Mouse (Mus musculus) ES-E14 (cell line): ENCODE data around the gene Fyco1. TPM values are rescaled to one million over a fixed set of nuclear protein-coding genes. Genes with fewer than 3 reads are reported as not detected.
"Not testable (repeated sequence)": the region's sequence is repeated elsewhere in the genome, so short reads cannot be mapped to it uniquely, and the experiment has no call there.

Source experiments
- DNase-seq: peaks from one replicate; pipeline ENCODE4 v3.0.0-alpha.2; 2013; ENCODE audit warnings: low read depth, low spot score
- H3K27ac ChIP-seq: 2 replicates; pipeline ENCODE4 v1.5.1; 2012; ENCODE audit warnings: low read depth, mild to moderate bottlenecking, low read length, moderate library complexity, mixed read lengths; ENCODE audit not compliant: poor library complexity, insufficient read depth, severe bottlenecking
- H3K36me3 ChIP-seq: 2 replicates; pipeline ENCODE4 v1.6.1; 2012; ENCODE audit warnings: mild to moderate bottlenecking, low read length, moderate library complexity, mixed read lengths; ENCODE audit not compliant: control insufficient read depth, poor library complexity, insufficient read depth, severe bottlenecking
- H3K4me1 ChIP-seq, 2 experiments: fragments of 150-350 bp in 1 of 2; sonication (generic) in 1 of 2; 2 replicates each; pipeline ENCODE4 v1.6.1; 2012; ENCODE audit warnings: low read length in 2 of 2, mild to moderate bottlenecking in 1 of 2, mixed read lengths in 1 of 2; ENCODE audit not compliant: control insufficient read depth in 2 of 2, insufficient read depth in 2 of 2, poor library complexity in 1 of 2
- H3K4me3 ChIP-seq, 2 experiments: fragments of 150-350 bp in 1 of 2; sonication (generic) in 1 of 2; 2 replicates each; pipeline ENCODE4 v1.5.1; 2012; ENCODE audit warnings: low read length in 2 of 2, low read depth in 1 of 2, mild to moderate bottlenecking in 1 of 2, mixed read lengths in 1 of 2; ENCODE audit not compliant: insufficient read depth in 1 of 2, poor library complexity in 1 of 2, severe bottlenecking in 1 of 2
- H3K9ac ChIP-seq: 2 replicates; pipeline ENCODE4 v1.6.1; 2012; ENCODE audit warnings: low read depth, mild to moderate bottlenecking, low read length, mixed read lengths; ENCODE audit not compliant: poor library complexity, insufficient read depth, severe bottlenecking
- H3K9me3 ChIP-seq: fragments of 150-350 bp; sonication (generic); 2 replicates; pipeline ENCODE4 v1.6.1; 2012; ENCODE audit warnings: low read depth, mild to moderate bottlenecking, low read length; ENCODE audit not compliant: control insufficient read depth, insufficient read depth
- CHD2 ChIP-seq: IDR thresholded peaks from 2 replicates; pipeline ENCODE4 v1.6.1; 2014; ENCODE audit warnings: mild to moderate bottlenecking, low read depth, low read length, inconsistent platforms
- HCFC1 ChIP-seq: IDR thresholded peaks from 2 replicates; pipeline ENCODE4 v1.6.1; 2012; ENCODE audit warnings: low read length, inconsistent platforms, borderline replicate concordance; ENCODE audit not compliant: insufficient read depth
- MAFK ChIP-seq: IDR thresholded peaks from 2 replicates; pipeline ENCODE4 v1.6.1; 2014; ENCODE audit warnings: mild to moderate bottlenecking, low read depth, low read length, inconsistent platforms; ENCODE audit not compliant: insufficient read depth
- ZC3H11A ChIP-seq: IDR thresholded peaks from 2 replicates; pipeline ENCODE4 v1.6.1; 2012; ENCODE audit warnings: low read depth, mild to moderate bottlenecking, inconsistent platforms, low read length, borderline replicate concordance
- ZNF384 ChIP-seq: IDR thresholded peaks from 2 replicates; pipeline ENCODE4 v1.6.1; 2012; ENCODE audit warnings: low read depth, low read length, inconsistent platforms
- in situ Hi-C, 2 experiments: fragments of 600-800 bp; cut with MboI; formaldehyde crosslinking; loops; one replicate each; pipeline ENCODE4 v1.15.1; 2025; ENCODE audit warnings: low sequenced_read_pairs in 2 of 2, inconsistent platforms in 1 of 2; ENCODE audit not compliant: unreplicated experiment in 2 of 2
- total RNA-seq: library from RNA; depleted of rRNA; stranded (reverse); fragments of 300-350 nt; gene quantifications from 2 replicates; pipeline ENCODE4 v1.2.3, GENCODE M21; 2012

Fyco1 gene
- total RNA-seq, 1 experiment: 7.9 TPM

DNA sequence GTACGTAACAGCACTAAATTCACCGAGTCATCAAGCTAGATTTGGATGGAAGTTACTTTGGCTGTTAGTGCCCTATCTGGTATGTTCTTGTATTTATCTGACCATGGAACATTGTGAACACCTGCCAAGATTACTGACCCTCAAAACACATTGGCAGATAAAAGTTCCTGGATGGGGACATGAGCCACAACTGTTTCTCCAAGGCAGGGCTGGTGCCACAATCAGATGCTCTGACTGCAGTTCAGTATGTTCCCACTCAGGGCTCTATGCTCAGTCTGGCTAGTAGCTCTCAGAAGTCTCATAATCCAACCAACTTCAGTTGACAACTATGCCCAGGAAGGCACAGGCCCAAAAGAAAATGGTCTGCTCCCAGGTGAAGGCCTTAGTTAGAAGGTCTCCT is 49.3 kb downstream of the Fyco1 start:
- Histone ChIP-seq H3K27ac (no peak overlapping the region), H3K4me3 (no peak overlapping the region), H3K36me3 (no peaks in the 10 kb centered on the region), H3K4me1 (no peaks in the 10 kb centered on the region), H3K9me3 (no peaks in the 10 kb centered on the region), H3K9ac (no peak overlapping the region)
- DNase-seq: no peak
- TF ChIP-seq CHD2: no peak
- TF ChIP-seq ZNF384: no peak
- no peak for TF ChIP-seq ZC3H11A
- TF ChIP-seq HCFC1: no peak
- TF ChIP-seq MAFK: no peak
- in situ Hi-C loops: no loop called here

DNA sequence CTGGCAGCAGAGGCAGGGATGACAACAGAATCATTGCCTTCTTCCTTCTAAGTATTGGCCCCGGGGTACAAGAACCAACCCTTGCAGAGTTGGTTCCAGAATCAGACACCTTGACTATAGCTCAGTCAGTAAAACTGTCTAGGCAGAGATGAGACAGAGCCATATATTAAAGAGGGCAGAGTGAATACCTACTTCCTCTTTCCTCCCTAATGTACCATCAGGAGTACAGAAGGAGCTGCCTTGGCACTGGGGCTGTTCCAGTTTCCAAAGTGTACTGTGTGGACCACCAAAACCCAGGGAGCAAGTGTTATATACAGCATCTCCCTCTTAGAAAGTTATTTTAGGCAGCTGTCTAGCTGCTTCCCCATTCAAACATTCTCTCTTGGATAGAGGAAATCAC is 50.2 kb downstream of the Fyco1 start:
- in situ Hi-C loops: no loop called here
- DNase-seq: no peak
- TF ChIP-seq MAFK (no peak), ZNF384 (no peak), HCFC1 (no peak), CHD2 (no peak), ZC3H11A (no peak)
- H3K36me3 ChIP-seq: no peaks in the 10 kb centered on the region
- H3K9me3 ChIP-seq: no peaks in the 10 kb centered on the region
- H3K27ac ChIP-seq: no peak overlapping the region
- H3K4me1 ChIP-seq: no peaks in the 10 kb centered on the region
- no peak overlapping the region for H3K4me3 ChIP-seq
- no peak overlapping the region for H3K9ac ChIP-seq

DNA sequence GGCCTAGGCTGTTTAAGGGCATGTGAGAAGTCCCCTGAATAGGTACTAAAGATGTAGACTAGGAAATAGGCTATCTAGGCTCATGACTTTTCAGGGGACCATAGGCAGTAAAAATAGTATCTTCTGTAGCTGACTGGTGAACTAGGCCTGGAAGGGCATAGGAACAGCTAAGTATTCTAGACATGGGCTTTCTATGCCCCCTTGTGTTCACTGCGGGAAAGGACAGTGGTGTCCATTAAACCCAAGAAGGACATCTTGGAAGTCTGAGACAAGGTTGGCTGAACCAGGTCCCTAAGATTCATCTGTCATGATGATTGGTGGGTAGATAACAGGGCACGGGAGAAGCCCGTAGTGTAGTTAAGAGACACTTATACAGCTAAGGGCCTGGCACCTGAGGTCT is 55.5 kb downstream of the Fyco1 start:
- Histone ChIP-seq H3K36me3 (0 out of 2 replicates have a peak, but pooled peaks cover 2% of the 10 kb centered on the region), H3K9me3 (no peaks in the 10 kb centered on the region), H3K4me3 (no peak overlapping the region), H3K4me1 (no peaks in the 10 kb centered on the region), H3K9ac (no peak overlapping the region), H3K27ac (no peak overlapping the region)
- no peak for TF ChIP-seq MAFK
- peak; percentile 49; the same call in 1 of the 2 replicates for TF ChIP-seq ZC3H11A
- DNase-seq: peak; percentile 13
- in situ Hi-C loops: no loop called here

DNA sequence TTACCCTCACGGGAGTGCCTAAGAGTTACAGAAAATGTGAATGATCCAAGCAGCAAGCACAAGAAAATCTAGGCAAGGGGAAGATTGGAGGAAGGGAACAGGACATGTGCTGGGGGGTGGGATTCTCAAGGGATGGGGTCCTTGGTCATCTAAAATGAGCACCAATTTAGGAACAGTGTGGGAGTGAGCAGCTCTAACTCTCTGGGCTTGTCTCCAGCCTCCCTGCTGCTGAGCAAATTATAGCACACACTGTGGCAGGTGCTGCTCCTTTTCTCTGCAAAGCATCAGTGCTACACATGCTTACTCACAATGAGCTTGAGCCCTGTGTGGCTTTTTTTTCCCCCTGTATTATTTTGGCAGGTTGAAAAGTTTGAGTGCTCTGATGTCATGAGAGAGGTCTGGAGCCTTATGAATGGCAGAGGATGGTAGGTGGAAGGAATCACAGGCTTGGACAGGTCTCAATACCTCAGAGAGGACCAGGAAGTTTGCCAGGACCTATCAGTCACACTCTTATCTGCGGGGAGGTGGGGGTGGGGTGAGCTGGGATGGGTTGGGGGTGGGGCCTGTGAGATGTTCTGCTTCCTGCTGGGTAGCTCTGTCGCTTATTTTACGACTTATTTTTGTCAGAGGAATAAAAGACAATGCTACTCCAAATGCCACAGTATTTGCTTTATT is 62.7 kb downstream of the Fyco1 start:
- Histone ChIP-seq H3K9me3 (no peaks in the 10 kb centered on the region), H3K9ac (no peak overlapping the region), H3K4me1 (no peaks in the 10 kb centered on the region), H3K36me3 (no peaks in the 10 kb centered on the region), H3K4me3 (no peak overlapping the region), H3K27ac (no peak overlapping the region)
- no peak for DNase-seq
- in situ Hi-C loops: no loop called here
- TF ChIP-seq MAFK (no peak), HCFC1 (no peak), ZNF384 (no peak), ZC3H11A (no peak), CHD2 (no peak)

DNA sequence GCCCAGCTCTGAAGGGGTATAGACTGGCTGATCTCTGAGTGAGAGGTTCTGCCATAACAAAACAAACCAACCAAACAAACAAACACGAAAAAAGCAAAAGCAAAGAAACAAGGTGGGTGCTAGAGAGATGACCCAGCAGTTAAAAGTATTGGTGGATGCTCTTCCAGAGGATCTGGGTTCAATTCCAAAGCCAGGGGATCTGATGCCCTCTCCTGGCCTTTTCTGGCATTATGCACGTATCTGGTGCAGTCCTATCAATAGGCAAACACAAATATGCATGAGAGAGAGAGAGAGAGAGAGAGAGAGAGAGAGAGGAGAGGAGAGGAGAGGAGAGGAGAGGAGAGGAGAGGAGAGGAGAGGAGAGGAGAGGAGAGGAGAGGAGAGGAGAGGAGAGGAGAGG is 78.4 kb downstream of the Fyco1 start:
- H3K9ac ChIP-seq, H3K9me3 ChIP-seq, H3K4me1 ChIP-seq, H3K36me3 ChIP-seq, in situ Hi-C loops, H3K4me3 ChIP-seq, H3K27ac ChIP-seq: not testable (repeated sequence)
- DNase-seq: peak; percentile 8
- peak; percentile 5; the same call in 1 of the 2 replicates for TF ChIP-seq ZC3H11A
